In the genomic region with DNA sequence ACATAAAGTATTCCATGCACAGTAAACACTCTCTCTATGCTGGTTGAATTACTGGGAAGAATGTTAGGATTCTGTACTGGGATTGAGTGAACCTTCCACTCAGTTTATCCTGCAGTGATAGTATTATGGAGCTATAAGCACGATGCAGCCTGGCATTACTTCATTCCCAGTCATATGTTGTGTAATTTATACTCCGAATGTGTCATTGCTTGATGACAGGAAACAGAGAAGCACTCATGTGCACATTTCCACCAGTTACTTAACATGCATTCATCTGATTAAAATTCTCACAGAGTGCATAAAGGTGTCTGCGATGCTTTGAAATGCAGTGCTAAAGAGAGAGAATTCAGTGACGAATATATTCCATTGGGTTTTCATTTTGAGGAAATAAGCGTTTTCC, we compare ENCODE assay signal across 15 mouse cellular contexts.
"Had no signal": no experiment of that assay in that cellular context is flagged by ENCODE, and none has a peak within 500 bp of the region (broad histone marks: within the 10 kb centered on the region; RNA-seq: fewer than 3 reads in every experiment).

No protein-coding gene starts in this region.

- DNase-seq: lung, adult 18-20 months; lung, embryonic 14.5 days; lung, postnatal 10 days; right cerebral cortex, postnatal 14 days; thymus, adult 2 months; thymus, postnatal 25 days; thymus, postnatal 4 days had no signal

- ATAC-seq: midbrain, embryonic 13.5 days; midbrain, embryonic 15.5 days had no signal

- H3K4me2 ChIP-seq: lung, embryonic 14.5 days; midbrain, embryonic 11.5 days; midbrain, embryonic 13.5 days; midbrain, embryonic 15.5 days; neural tube, embryonic 12.5 days; stomach, embryonic 15.5 days had no signal

- H3K27me3 ChIP-seq: megakaryocyte, embryonic 14.5 days; midbrain, embryonic 13.5 days; midbrain, embryonic 15.5 days; neural tube, embryonic 12.5 days; stomach, embryonic 15.5 days had no signal

- H3K36me3 ChIP-seq: midbrain, embryonic 13.5 days; midbrain, embryonic 15.5 days; neural tube, embryonic 12.5 days; stomach, embryonic 15.5 days had no signal

- H3K4me3 ChIP-seq: megakaryocyte, embryonic 14.5 days; midbrain, embryonic 13.5 days; midbrain, embryonic 15.5 days; neural tube, embryonic 12.5 days; stomach, embryonic 15.5 days had no signal

- H3K27ac ChIP-seq: macrophage; midbrain, embryonic 13.5 days; midbrain, embryonic 15.5 days; neural tube, embryonic 12.5 days; stomach, embryonic 15.5 days; stomach, postnatal 0 days had no signal

- H3K4me1 ChIP-seq: megakaryocyte, embryonic 14.5 days; midbrain, embryonic 13.5 days; midbrain, embryonic 15.5 days; neural tube, embryonic 12.5 days; stomach, embryonic 15.5 days had no signal

- H3K9me3 ChIP-seq: megakaryocyte, embryonic 14.5 days; midbrain, embryonic 13.5 days; midbrain, embryonic 15.5 days; neural tube, embryonic 12.5 days; stomach, embryonic 15.5 days had no signal

- H3K9ac ChIP-seq: lung, embryonic 14.5 days; midbrain, embryonic 13.5 days; midbrain, embryonic 15.5 days; neural tube, embryonic 12.5 days; stomach, embryonic 15.5 days had no signal
